Mouse (Mus musculus): ENCODE data around the gene Naa16.

The Naa16 gene

DNA sequence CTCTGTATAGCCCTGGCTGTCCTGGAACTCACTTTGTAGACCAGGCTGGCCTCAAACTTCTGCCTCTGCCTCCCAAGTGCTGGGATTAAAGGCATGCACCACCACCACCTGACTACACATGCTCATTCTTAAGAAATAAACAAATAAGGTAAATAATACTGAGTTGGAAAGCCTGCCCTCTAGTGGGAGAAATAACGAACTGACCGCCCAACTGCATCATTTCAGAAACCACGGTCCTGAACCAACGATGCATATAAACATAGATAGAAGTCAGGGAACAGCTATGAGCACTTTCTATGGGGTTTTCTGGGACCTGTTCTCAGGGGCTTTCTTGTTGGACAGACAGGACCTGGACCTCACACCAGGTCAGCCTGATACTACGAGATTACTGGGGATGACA, 63.5 kb downstream of the Naa16 start:
- DNase-seq = peak; percentile 47

- DNase-seq = no peak
Measured at GRCm38 (mm10) chr14:79324112-79324840, 66.3 kb downstream of the Naa16 start.

- DNase-seq = no peak
Measured at GRCm38 (mm10) chr14:79321881-79322280, 68.7 kb downstream of the Naa16 start.

DNA sequence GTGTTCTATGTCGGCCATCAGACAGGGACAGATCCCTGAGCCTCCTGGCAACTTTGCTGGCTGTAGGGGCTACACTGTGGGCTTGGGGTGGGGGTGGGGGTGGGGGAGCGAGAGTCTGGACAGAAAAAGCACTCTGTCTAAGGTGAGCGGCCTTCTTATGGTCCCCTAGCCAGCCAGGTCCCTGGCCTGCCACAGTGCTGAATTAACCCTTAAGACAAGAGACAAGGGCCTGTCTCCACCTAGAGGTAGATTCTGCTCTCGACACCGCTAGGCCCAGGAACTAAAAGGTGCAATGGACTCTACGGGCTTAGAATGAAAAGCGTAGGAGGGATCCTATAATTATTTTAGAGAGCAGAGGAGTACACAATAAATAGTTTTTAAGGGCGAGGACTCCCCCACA, 69.4 kb downstream of the Naa16 start:
- DNase-seq = no peak

DNA sequence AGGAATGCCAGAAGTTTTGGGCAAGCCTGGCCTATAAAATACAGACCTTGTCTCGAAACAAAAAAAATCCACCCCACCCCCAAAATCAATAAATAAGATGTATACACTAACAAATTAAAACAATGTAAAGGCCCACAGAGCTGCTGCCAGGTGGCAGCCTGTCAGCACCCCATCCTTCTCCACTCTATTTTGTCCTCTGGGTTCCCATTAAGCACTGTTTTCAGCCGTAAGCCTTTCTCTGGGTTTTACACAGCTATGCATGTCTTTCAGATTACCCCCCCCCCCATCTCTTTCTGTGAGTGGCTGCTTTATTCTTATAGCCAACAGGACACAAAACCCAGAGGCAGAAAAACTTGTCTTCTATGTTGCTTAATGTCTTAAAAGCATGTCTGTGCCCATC, 73.0 kb downstream of the Naa16 start:
- DNase-seq = no peak

DNA sequence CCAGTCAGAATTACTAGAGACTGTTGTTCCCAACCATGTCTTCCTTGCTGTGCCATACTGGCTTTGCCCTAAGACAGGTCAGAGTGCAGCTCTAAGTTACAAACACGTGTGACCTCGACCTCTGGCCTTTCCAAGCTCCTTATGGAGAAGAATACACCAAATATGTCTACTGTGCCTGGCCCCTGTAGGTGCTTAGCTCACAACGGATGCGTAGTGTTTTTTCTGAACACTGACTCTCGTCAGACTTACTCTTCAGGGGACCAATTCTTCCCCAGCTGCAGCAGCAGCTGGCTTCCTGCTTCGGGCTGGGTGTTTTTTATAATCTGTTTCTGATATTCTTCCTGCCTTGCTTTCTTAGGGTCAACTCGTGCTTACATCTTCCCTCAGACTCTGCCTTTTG, 74.7 kb downstream of the Naa16 start:
- DNase-seq = no peak

DNA sequence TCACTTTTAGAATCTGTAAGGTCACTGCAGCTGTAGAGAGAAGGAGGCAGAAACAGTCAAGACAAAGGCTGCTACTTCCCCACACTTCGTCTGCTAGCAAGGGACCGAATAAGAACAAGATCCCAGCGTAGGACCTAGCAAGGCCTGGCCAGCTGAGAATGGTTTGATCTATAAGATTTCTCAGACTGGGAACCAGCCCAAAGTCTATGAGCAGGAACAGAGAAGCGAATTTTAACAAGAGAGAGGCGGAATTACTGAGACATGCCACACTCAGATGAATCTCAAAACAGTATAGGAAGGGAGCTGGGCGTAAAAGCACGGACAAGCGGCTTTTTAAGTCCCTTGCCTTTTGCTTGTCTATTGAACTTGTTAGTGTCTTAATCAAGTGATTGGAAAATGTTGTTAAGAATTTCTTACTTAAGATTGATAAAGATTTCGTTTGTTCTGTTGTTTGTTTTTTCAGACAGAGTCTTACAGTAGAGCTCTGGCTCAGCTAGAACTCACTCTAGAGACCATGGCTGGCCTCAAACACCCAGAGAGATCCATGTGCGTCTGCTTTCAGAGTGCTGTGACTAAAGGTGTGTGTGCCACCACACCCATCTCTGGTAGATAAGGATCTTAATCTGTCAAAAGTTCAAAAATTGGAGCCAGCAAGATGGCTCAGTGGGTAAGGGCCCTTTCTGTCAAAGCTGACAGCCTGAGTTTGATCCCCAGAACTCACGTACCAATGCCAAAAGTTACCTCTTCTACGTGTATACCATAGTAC, 76.2 kb downstream of the Naa16 start:
- no peak for DNase-seq

DNA sequence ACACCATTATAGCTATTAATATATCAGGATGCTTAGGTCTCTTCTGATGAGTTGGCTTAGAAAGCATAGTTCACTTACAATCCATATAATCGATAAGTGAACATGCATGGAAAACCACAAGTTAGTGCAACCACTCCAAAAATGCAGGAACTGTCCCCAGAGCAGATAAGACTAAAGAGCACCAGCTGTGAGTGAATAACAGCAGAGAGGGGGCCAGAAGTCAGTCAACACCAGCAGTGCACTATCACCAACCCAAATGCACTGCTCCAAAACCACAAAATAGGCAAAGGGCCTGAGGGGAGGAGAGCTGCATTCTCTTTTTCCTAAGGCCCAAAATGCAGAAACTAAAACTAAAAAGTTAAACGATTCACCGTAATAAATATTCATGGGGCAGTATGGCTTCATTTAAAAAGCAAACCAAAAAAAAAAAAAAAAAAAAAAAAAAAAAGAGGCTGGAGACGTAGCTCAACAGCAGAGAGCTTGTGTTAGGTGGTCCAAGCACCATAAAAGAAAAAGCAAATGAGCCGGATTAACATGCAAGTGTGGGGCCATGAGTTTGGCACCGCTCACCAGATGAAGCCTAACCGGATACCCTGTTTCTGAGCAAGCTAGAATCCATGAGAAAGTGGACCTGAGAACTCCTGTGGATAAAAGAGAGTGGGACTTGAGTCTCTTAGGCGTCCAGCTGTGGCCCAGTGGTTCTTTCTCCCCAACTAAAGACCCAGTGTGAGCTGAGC, 77.0 kb downstream of the Naa16 start:
- DNase-seq = no peak

DNA sequence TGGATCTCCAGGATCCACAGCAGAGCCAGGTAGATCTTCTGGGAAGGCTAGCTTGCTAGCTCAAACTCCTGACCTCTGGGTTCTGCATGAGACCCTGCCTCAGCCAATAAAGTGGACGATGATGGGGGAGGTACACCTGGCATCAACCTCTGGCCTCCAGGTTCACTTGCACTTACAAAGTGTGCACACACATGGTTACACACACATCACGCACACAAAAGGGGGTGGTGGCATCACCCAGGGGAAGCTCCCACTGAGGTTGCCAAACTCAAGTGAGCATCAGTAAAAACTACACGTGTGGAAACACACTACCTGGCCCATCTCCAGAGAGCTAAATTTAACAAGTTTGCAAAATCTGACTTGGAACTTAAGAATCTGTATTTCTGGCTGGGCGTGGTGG, 77.9 kb downstream of the Naa16 start:
- DNase-seq = no peak

DNA sequence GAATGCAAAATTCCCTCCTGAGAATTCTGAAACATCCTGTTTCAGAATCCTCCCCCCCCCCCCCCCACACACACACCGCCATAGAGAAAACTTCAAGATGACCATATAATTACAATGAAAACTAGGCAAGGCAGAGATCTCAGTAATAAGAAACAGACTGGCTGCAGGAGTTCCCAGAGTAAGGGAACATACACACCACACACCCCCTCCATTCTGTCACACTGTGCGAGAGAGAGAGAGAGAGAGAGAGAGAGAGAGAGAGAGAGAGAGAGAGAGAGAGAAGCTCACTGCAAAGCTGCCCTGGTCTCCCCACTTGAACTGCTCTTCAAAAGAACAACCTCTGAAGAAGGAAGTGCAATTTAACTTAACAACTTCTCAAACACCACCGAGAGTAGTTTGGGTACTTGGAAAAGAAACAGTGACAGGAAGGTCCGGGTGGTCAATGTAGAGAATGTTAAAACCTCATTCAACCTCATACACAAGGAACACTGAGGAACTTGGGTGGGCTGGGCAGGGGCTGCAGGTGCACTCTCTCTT, 78.6 kb downstream of the Naa16 start:
- no peak for DNase-seq

DNA sequence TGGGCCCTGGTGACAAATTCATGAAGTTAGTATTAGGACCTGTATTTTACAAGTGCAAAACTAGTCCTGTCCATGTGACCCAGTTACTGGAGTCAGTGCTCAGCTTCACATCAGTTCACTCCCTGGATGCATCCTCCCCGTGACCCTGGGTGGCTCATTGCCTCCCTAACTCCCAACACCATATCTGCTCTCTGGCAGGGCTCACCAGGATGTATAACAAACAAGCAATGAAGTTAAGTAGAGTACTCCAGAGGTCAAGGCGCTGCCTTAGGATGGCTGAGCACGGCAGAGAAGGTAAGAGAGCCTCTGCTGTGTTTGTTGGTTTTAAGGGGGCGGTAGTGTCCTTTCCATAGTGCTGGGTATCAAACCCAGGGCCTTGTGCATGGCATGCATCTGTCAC, 81.5 kb downstream of the Naa16 start:
- DNase-seq = no peak

DNA sequence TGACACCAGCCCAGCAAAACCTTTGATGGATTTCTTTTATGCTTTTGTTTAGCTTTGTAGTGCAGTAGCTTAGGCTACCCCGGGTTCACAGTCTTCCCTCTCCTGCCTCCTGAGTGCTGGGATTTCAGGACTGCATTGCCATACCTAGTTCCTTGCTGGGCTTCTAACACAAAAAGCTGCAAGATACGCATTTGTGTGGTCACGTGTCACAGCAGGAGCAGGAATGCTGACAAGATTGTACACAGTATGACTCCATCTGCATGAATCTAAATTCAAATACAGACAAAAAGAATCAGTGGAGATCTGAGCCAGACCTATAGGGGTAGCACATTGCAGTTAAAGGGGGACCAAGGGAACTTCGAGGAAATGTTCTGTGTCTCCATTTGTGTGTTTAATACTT, 82.2 kb downstream of the Naa16 start:
- DNase-seq = no peak

DNA sequence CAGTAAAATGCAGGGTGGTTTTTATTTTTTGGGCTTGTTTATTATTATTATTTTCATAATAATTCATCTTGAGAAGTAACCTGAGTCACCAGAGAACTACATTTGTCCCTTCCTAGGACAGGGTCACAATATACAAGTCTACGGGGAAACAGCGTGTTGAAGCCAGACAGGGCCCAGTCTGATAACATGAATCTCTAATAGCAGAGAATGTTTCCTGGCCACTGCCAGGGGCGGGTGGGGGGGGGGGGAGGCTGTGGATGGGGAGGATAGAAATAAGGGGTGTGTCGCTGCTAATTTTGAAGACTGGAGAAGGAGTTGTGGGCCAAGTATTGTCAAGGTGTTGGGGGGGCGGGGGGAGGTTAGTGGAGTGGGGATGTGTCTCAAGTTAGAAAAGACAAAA, 82.7 kb downstream of the Naa16 start:
- DNase-seq = no peak

GRCm38 (mm10) chr14:79307138-79307537, 83.4 kb downstream of the Naa16 start:
- no peak for DNase-seq

- no peak for DNase-seq
Measured at GRCm38 (mm10) chr14:79304873-79305464, 85.6 kb downstream of the Naa16 start.

- no peak for DNase-seq
Measured at GRCm38 (mm10) chr14:79303150-79303549, 87.4 kb downstream of the Naa16 start.

- DNase-seq = peak; percentile 92
Measured at GRCm38 (mm10) chr14:79301466-79301875, 89.1 kb downstream of the Naa16 start, which contains the start of gene Rgcc. Gene Rgcc (minus strand): TSS chr14:79301645.

DNA sequence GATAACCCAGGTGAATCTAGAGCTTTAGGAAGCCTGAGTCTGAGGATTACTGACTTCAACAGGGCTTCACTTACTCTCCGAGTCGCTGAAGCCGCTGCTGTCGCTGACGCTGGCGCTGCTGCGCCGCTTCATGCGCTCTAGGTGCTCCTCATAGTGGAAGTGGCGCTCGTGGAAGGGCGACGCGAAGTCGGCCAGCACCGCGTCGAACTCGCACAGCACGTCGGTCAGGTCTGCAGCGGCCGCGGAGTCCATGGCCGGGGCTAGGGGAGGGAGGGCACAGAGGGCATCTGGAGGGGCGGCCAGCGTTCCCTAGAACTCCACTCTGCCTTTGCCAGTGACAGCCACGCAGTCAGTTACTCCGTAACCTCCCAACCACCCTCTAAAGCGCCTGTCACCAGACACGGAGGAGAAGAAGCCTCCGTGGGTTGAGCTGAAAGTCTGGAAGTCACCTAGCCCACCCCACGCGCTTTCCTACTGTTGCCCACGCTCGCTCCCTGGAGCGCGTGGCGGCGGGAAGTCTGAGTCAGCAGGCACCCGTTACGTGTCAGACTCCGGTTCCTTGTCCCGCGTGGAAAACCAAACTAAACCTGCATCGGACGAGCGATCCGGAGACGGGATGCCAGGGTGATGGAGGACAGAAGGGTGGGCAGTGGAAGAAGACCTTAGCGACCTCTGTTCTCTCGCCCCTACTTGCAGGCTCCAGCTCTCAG, 89.8 kb downstream of the Naa16 start:
- peak; percentile 29 for DNase-seq

DNA sequence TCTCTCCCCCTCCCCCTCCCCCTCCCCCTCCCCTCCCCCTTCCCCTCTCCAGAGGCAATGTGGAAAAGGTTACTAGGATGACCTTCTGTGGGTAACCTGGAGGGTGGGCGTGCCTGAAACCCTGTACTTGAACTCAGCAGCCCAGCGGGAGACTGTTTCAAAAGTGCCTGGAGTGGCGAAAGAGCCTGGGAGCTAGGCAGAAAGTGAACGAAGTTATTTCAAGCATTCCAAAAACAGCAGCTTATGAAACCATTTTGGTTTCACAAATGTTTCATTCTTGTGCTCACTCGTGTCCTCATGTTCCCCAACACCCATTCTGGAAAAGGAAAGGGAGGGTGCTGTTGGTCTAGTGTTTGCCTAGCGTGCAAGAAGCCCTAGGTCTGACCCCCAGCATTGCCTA, 90.8 kb downstream of the Naa16 start:
- DNase-seq = no peak

DNA sequence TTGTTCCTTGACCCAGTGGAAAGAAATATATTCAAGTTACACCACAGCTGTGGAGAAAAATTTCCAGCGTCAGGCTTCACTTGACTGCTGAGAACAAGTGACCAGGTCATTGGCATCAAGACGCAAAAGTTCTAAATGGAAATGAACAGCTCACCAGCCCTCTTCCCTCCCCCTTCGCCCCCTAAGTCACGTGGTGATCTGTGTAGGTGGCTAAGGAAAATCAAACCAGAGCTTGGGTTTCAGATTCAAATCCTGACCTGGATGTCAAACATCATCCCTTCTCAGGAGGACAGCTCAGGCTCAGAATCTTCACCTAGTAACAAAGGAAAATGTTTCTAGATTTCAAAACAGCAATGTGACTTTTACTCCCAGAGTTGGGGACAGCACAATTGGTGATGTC, 91.3 kb downstream of the Naa16 start:
- no peak for DNase-seq

DNA sequence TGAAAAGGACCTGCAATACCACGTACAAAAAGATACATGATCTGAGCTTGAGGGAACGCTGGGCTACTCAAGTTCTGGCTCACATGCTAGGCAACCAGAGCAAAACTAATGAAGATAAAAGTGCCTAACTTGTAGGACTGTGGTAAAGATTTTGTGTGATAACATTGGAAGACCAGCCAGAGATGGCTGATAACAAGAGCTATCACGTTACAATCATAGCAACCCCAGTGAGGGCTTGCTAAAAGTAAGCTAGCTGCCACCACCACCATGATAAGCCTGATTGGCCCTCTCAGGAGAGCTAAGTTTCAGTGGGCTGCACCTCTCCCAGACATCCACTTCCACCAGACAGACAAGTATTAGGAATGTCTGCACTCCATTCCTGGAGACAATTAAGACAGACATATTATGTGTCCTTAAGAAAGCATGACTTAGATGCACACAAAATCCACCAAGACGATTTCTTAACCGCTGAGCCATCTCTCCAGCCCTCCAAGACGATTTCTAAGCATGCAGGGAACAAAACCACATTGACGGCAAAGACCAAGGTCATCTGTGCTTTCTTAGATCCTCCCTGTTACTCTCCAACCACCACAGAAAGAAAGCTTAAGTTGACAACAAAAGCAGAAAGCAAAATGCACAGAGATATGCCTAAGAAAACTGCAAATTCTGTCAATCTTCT, 92.1 kb downstream of the Naa16 start:
- no peak for DNase-seq

DNA sequence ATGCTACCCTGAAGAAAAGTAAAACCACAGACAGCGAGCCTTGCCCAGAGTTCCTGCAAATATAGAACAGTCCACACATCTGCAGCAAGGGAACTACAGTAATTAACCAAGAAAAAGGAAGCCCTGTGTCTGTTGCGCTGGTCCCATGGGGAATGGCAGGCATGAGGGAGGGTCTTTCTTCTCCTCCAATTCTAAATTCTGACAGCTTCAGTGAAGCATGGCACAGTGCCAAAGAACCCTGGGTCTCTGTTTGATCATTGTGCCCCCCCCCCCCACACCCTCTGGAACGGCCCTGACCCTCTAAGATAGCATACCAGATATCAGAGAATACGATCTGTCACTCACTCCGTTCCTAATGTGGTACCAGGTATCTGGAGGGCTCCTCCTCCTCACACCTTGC, 93.7 kb downstream of the Naa16 start:
- no peak for DNase-seq

Data from cerebellum, adult 8-10 months (tissue).